Mouse (Mus musculus): ENCODE measurements around the gene Frmd5. TPM values are rescaled to one million over a fixed set of nuclear protein-coding genes. Genes with fewer than 3 reads are reported as not detected.

Gene Frmd5
- total RNA-seq, 2 experiments from 2014 or later = 32.6 to 35.4 TPM

DNA sequence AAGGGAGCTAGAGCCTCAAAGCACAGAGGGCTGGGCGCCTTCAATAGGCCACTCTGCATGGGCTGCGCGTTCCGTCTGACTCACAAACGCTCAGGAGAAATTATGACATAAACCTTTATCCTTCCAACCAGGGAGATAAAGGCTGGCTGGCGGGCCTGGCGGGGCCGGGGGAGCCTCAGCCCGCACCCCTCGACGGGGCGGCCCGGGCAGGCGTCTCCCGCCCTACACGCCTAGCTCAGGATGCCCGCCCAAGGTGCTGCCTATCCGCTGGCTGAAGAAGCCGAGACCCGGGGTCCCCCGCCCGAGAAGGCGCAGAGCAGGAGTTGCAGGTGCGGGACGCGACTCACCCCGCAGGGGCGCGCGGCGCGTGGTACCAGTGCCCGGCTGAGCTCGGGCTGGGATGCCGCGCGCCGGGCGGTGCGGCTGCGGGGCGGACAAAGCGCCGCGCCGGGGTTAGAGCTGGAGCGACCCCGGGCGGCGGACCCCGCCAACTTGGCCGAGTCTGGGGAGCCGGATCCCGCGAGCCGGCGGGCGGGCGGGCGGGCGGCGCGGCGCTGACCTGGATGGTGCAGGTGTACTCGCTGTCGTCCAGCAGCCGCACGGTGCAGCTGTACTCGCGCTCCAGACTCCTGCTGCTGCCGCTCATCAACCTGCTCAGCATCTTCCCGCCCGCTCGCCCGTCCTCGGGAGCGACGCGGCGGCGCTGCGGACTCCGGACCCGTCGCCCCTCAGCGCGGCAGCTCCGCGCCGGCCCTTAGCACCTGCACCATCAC lies 530 bp downstream of the Frmd5 start:
- Histone ChIP-seq H3K27ac (peak overlapping the region; percentile 93), H3K4me3 (peak overlapping the region; percentile 85)
- TF ChIP-seq CTCF (conservative IDR thresholded peaks at IDR 0.05) = no peak
- DNase-seq (ENCODE audit: low spot score in 2 of 2) = peak in 1 of 2 experiments; percentile 22

DNA sequence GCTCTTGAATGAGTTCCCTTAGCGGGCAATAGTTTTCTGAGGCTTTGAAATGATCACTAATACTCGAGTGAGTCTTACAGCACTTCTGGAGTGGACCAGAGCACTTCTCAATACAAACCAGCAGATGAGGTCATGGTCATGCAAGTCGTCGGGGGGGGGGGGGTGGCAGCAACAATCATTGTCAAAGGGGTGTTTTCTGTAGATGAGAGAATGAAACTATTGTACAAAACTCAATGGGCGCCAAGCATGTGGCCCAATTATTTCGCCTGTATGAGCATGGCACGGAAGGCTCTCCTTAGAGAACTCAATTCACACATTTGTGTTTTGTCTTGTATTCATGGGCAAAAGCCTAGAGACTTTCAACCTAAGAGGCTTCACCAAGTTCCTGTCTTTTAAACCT lies 7.8 kb downstream of the Frmd5 start:
- Histone ChIP-seq H3K4me3 (no peak overlapping the region), H3K27ac (peak overlapping the region; percentile 74)
- TF ChIP-seq CTCF (conservative IDR thresholded peaks at IDR 0.05) = no peak
- DNase-seq (ENCODE audit: low spot score in 2 of 2) = no peak

DNA sequence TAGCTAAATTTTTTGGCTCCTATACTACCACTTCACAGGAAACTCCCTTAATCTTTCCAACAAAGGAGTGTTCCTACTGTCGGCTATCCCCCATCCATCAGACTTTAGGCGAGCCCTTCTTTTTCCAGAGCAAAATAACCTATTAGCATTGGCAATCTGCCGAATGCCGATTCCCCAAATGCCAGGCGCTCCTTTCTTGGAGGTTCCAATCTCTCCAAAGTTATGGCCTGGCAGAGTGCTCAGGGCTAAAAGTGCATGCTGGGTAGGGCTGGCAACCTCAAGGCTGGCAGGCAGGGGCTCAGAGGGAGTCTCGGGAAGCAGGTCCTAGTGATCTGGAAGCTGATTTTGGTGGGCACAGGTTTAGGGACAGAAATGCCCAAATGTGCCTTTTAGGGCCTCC lies 10.9 kb downstream of the Frmd5 start:
- H3K27ac ChIP-seq = peak overlapping the region; percentile 48; the same call in 1 of the 2 replicates
- no peak overlapping the region for H3K4me3 ChIP-seq
- no peak for DNase-seq (ENCODE audit: low spot score in 2 of 2)
- TF ChIP-seq CTCF (conservative IDR thresholded peaks at IDR 0.05) = no peak

DNA sequence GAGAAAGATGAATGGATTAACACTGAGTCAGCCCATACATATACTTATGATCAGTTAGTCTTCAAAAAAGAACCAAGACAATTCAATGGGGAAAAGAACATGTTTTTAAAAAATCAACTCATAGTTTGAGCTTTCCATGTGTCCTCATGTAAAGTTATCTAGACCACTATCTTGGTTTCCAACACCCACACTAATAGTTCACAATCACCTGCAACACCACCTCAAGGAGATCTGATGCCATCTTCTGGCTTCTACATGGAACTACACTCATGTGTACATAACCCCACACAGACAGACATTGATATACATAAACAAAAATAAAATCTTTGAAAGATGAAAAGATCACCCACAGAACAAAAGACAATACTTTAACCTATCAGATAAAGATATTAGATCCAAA lies 17.1 kb downstream of the Frmd5 start:
- no peak for DNase-seq (ENCODE audit: low spot score in 2 of 2)
- H3K4me3 ChIP-seq = no peak overlapping the region
- H3K27ac ChIP-seq = no peak overlapping the region
- TF ChIP-seq CTCF (conservative IDR thresholded peaks at IDR 0.05) = peak; percentile 54

DNA sequence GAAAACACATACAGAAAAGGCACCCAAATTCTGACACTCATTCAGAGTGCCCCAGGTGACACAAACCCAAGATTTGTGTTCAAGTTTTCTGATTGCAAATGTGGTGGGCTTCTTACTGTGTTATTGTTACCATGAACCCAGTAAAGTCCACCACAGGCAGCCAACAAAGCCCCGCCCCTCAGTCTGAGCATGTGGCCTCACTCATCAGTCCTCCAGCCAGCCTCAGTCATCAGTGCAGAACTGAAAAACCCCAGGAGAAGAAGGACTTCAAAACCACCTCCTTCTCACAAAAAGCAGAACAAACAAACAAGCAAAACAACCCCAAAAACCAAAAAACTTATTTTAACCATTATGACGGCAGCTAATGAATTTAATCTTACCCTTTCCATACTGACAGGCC lies 18.5 kb downstream of the Frmd5 start:
- no peak overlapping the region for H3K4me3 ChIP-seq
- no peak for TF ChIP-seq CTCF (conservative IDR thresholded peaks at IDR 0.05)
- no peak for DNase-seq (ENCODE audit: low spot score in 2 of 2)

DNA sequence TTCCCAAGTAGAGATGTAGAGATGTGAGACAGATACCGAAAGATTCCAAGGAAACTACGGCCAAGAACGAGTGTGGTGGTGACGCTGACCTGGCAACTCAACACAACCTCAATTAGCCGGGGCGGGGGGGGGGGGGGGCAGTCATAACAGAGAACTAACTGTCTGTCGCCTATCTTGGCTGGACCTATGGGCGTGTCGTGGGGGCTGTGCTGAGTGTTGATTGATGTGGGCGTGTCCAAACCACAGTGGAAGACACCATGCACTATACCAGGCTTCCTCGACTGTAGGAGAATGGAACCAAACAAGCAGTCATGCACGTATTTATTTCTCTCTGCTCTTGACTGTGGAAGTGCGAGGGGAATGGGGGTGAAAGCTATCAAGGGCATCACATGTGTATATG lies 19.1 kb downstream of the Frmd5 start:
- no peak for TF ChIP-seq CTCF (conservative IDR thresholded peaks at IDR 0.05)
- no peak for DNase-seq (ENCODE audit: low spot score in 2 of 2)
- no peak overlapping the region for H3K4me3 ChIP-seq

More for the DNA sequence above, 18.5 kb downstream of the Frmd5 start:
- 0 out of 2 replicates have a peak overlapping the region, but pooled peaks have one; percentile 18 for H3K27ac ChIP-seq

DNA sequence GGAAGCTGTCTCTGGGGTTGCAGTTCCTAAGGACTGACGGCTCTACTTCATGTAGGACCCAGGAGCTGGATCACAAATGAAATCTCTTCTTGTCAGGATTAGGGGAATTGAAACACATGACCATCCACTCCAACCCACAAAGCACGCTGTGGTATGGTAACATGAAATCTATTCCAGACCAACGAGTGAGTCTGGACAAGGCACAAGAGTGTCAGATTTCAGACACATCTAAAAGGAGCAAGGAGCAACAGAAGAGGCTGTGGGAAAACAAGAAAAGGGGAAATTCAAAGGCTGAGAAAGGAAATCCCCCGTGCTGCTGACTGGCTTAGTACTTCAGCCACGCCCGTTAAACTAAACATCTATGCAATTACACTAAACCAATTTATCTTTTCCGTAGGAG lies 19.6 kb downstream of the Frmd5 start:
- no peak for DNase-seq (ENCODE audit: low spot score in 2 of 2)

More for the DNA sequence above, 19.1 kb downstream of the Frmd5 start:
- no peak overlapping the region for H3K27ac ChIP-seq

DNA sequence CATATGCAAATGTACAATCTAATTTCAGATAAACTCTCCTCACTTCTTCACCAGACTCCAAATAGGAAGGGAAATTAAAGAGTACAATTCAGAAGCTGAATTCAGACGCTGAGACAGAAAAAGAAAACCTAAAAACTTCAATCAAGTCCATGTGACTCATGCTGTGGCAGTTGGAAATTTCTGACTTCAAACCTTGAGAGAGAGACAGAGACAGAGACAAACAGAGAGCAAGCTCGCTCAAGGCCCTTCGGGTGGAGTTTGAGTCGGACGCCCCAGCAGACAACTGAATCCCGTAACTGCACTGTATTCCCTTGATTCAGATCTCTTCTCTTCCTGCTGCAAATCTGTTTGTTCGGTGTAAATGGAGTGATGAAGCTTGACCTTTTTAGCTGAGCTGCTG lies 30.7 kb downstream of the Frmd5 start:
- H3K27ac ChIP-seq = no peak overlapping the region
- no peak for DNase-seq (ENCODE audit: low spot score in 2 of 2)
- no peak for TF ChIP-seq CTCF (conservative IDR thresholded peaks at IDR 0.05)
- no peak overlapping the region for H3K4me3 ChIP-seq

More for the DNA sequence above, 19.6 kb downstream of the Frmd5 start:
- TF ChIP-seq CTCF (conservative IDR thresholded peaks at IDR 0.05) = no peak
- H3K27ac ChIP-seq = peak overlapping the region; percentile 18; the same call in 1 of the 2 replicates
- no peak overlapping the region for H3K4me3 ChIP-seq

DNA sequence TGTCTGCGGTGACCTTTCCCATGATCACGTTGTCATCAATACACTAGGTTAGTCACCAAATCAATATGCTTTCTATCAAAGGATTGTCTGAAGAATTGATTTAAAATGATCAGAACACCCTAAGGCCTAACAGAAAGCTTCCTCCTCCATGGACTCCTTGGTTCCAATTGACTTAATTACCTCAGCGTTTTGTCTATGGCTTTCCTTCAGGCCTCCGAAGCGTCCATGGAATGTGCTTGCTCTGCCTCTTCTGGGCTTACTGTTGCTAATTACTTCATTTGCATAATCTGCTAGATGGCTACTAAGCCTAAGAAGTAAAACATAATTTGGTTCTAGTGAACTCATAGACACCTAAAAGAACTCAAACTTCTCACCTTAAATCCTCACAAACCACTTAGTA lies 42.0 kb downstream of the Frmd5 start:
- no peak overlapping the region for H3K4me3 ChIP-seq

DNA sequence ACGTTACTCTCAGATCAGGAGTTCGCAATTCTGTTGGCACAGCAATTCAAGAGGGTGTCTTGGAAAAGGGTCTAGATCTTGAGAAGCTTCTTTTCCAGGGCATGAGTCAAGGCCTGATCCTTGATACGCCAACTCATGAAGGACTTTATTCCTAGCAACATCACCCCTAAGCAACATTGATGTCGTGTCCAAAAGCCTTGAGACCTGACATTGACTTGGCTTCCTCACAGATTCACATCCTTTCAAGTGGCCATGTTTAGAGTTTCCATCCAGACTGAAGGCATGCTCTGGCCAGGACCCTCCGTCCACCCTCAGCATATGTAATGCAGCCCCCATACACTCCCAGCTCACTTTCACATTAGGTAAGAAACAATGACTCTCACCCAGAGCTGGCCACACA lies 45.0 kb downstream of the Frmd5 start:
- no peak overlapping the region for H3K27ac ChIP-seq
- TF ChIP-seq CTCF (conservative IDR thresholded peaks at IDR 0.05) = no peak
- no peak overlapping the region for H3K4me3 ChIP-seq
- DNase-seq (ENCODE audit: low spot score in 2 of 2) = no peak

More for the DNA sequence above, 42.0 kb downstream of the Frmd5 start:
- no peak for TF ChIP-seq CTCF (conservative IDR thresholded peaks at IDR 0.05)
- no peak overlapping the region for H3K27ac ChIP-seq
- DNase-seq (ENCODE audit: low spot score in 2 of 2) = no peak

DNA sequence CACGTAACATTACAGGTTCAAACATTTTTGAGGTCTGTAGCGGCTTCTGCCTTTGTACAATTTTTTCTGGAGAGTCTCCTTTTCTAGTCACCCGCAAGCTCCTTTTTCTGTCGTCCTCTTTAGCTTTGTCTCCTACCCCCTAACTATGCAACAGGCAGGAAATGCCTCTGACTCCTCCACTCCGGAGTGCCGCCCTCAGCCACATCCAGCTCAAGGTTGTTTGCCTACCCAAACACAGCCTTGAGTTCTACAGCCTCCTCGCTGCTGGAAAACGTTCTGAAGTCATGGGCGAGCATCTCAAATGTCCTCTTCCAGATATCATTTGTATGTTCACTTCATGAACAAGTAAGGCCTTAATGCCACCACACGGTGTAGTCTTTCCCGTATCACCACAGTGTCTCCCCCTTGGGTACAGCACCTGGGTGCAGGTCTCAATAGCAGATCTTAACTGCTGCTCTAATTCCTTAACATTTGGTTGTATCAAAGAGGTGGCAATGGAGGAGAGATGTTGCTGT lies 45.5 kb downstream of the Frmd5 start:
- no peak for TF ChIP-seq CTCF (conservative IDR thresholded peaks at IDR 0.05)
- H3K4me3 ChIP-seq = no peak overlapping the region
- DNase-seq (ENCODE audit: low spot score in 2 of 2) = no peak
- H3K27ac ChIP-seq = no peak overlapping the region

DNA sequence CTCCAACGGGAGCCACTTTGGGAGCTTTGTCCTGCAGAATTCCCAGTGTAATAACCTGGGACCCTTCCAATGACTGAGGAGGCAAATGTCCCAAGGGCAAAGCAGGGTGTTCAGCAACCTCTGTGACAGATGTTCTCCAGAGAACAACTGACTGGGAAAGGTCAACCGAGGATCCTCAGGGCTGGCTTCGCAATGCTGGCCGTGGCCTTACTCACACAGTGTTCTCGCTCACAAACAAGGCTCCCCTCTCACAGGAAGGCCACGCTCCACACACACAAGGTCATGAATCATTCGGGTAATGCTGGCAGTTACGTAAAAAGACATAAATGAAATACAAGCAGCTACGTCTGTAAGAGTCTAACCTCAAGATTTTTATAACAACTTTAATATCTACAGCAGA lies 46.2 kb downstream of the Frmd5 start:
- DNase-seq (ENCODE audit: low spot score in 2 of 2) = no peak
- TF ChIP-seq CTCF (conservative IDR thresholded peaks at IDR 0.05) = no peak
- H3K27ac ChIP-seq = no peak overlapping the region
- H3K4me3 ChIP-seq = no peak overlapping the region

DNA sequence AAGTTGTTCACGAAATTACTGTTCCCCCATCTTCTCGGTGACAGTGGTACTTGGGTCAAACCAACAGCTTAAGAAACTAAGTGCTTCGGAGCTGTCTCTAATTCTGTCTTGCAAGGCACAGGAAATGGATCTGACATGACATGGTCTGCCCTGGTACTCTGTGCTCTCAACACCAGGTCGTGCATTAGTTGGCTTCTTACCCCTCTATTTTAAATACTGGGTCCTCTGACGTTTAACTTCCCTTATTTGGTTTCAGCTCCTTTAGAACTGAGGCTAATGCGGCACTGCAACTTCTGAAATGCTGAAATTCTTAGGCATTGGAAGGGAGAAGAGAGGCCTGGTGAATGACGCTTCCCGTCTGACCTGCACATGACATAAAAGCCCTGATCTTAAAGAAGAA lies 48.6 kb downstream of the Frmd5 start:
- no peak for TF ChIP-seq CTCF (conservative IDR thresholded peaks at IDR 0.05)
- no peak for DNase-seq (ENCODE audit: low spot score in 2 of 2)
- Histone ChIP-seq H3K27ac (no peak overlapping the region), H3K4me3 (no peak overlapping the region)

DNA sequence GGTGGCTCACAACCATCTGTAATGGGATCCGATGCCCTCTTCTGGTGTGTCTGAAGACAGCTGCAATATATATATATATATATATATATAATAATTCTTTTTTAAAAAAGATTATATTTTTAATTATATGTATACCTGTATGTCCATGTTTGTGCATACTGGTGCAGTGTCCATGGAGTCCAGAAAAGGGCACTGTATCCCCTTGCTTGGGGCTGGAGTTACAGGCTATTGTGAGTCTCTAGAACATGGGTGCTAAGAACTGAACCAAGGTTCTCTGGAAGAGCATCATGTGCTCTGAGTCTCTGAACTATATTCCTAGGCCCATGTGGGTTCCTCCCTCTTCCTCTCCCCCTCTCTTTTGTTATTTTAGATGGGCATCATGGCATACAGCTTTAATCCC lies 50.6 kb downstream of the Frmd5 start:
- DNase-seq (ENCODE audit: low spot score in 2 of 2) = no peak
- no peak overlapping the region for H3K4me3 ChIP-seq
- no peak for TF ChIP-seq CTCF (conservative IDR thresholded peaks at IDR 0.05)

More for the DNA sequence above, 50.6 kb downstream of the Frmd5 start:
- H3K27ac ChIP-seq = no peak overlapping the region

Measured in layer of hippocampus, adult 2 months (tissue).